Mouse (Mus musculus) kidney, postnatal 0 days (tissue): ENCODE data around the gene Mfsd8. TPM values are rescaled to one million over a fixed set of nuclear protein-coding genes. Genes with fewer than 3 reads are reported as not detected.

Experiments used
- ATAC-seq: fragments of 200-750 bp; cut with Nextera tagmentation; replicated peaks from 2 replicates; pipeline ENCODE4 v1.8.0; 2017; ENCODE audit warnings: low read depth, moderate number of reproducible peaks, moderate TSS enrichment, moderate library complexity; ENCODE audit not compliant: low FRiP score
- DNase-seq: peaks from one replicate; pipeline ENCODE4 v3.0.0-alpha.2; 2016; ENCODE audit warnings: low spot score
- H3K27ac ChIP-seq: fragments of 300-500 bp; sonication (generic); 2 replicates; pipeline ENCODE4 v1.5.1; 2014; ENCODE audit warnings: mild to moderate bottlenecking
- H3K27me3 ChIP-seq: fragments of 300-500 bp; sonication (generic); 2 replicates; pipeline ENCODE4 v1.6.1; 2014; ENCODE audit warnings: low read length, mixed read lengths; ENCODE audit not compliant: insufficient read depth
- H3K36me3 ChIP-seq: fragments of 300-500 bp; sonication (generic); 2 replicates; pipeline ENCODE4 v1.6.1; 2014; ENCODE audit warnings: low read length, mixed read lengths; ENCODE audit not compliant: insufficient read depth
- H3K4me1 ChIP-seq: fragments of 300-500 bp; sonication (generic); replicated peaks from 2 replicates; pipeline ENCODE4 v1.6.1; 2014; ENCODE audit warnings: antibody characterized with exemption, low read length, mixed read lengths; ENCODE audit not compliant: insufficient read depth
- H3K4me2 ChIP-seq: fragments of 300-500 bp; sonication (generic); 2 replicates; pipeline ENCODE4 v1.6.1; 2014; ENCODE audit warnings: mild to moderate bottlenecking, low read length, moderate library complexity, mixed read lengths
- H3K4me3 ChIP-seq: fragments of 300-500 bp; sonication (generic); replicated peaks from 2 replicates; pipeline ENCODE4 v1.5.1; 2014; ENCODE audit warnings: low read depth, low read length
- H3K9ac ChIP-seq: fragments of 300-500 bp; sonication (generic); 2 replicates; pipeline ENCODE4 v1.6.1; 2014; ENCODE audit warnings: low read depth, low read length
- H3K9me3 ChIP-seq: fragments of 300-500 bp; sonication (generic); replicated peaks from 2 replicates; pipeline ENCODE4 v1.6.1; 2016; ENCODE audit warnings: low read length, inconsistent platforms, mixed read lengths
- CTCF ChIP-seq: IDR thresholded peaks from 2 replicates; pipeline ENCODE4 v1.5.1; 2016; ENCODE audit warnings: antibody characterized with exemption, low read depth, mild to moderate bottlenecking, moderate library complexity
- WGBS: fragments of 180-500 bp; shearing (Covaris S2); extraction: QIAGEN DNeasy Blood & Tissue Kit; methylation state at CpG from one replicate; pipeline ENCODE4 v1.1.7; 2014; 5-methylcytosine and 5-hydroxymethylcytosine counted together
- polyA plus RNA-seq: library from polyadenylated mRNA; unstranded; fragments of >200 nt; fragmentation: Nextera tagmentation; extraction: Ambion mirVana; gene quantifications from 2 replicates; pipeline ENCODE4 v1.2.1, GENCODE M21; 2015

Mfsd8 gene
- polyA plus RNA-seq, 1 experiment from 2014 or later = 7.6 TPM

DNA sequence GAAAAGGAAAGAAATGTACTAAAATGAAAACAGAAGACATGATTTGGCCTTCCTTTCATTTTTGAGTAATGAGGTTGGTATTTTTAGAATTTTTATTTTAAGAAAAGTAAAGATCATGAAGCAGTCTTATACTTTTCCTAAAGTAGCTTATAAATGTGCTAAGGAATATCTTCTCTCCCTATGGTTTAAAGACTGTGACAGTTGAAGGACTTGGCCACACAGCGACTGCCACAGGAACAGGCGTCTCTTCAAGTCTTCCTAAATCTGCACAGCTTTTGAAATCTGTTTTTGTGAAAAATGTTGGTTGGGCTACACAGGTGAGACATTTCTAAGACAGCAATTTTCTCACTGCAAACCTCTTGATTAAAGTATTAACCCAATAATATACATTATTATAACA lies 33.4 kb downstream of the Mfsd8 start:
- Histone ChIP-seq H3K9me3 (no peaks in the 10 kb centered on the region), H3K9ac (no peak overlapping the region), H3K4me3 (no peak overlapping the region), H3K4me1 (no peaks in the 10 kb centered on the region), H3K27me3 (no peaks in the 10 kb centered on the region), H3K36me3 (peaks cover 22% of the 10 kb centered on the region; the same call in 1 of the 2 replicates), H3K27ac (no peak overlapping the region), H3K4me2 (no peak overlapping the region)
- TF ChIP-seq CTCF = no peak
- ATAC-seq (no peak), DNase-seq (no peak)
- 91% methylated on average over 2 of the region's 2 CpGs for WGBS

DNA sequence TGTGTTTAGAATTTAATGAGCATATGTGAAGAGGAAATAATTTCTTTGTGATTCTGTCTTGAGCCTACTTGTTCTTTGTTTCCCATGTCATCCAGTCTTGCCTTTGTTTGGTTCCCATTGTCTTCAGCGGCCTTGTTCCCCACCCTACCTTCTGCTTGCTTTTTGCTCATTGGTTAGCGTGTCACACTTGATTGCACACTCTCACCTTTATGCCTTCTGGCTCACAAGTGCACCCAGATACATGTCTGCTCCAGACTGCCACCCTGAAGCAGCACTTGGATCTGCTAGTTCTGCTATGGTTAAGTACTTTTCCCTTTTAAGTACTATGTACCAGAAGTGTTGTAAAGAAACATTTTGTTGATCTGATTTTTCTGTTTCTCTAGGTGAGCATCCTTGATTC lies 36.8 kb downstream of the Mfsd8 start:
- Histone ChIP-seq H3K4me2 (no peak overlapping the region), H3K4me3 (no peak overlapping the region), H3K9ac (no peak overlapping the region), H3K36me3 (peaks cover 30% of the 10 kb centered on the region), H3K4me1 (no peaks in the 10 kb centered on the region), H3K27ac (no peak overlapping the region), H3K9me3 (no peaks in the 10 kb centered on the region), H3K27me3 (no peaks in the 10 kb centered on the region)
- no peak for TF ChIP-seq CTCF
- ATAC-seq = no peak
- 84% methylated on average over 2 of the region's 2 CpGs for WGBS
- DNase-seq = no peak

DNA sequence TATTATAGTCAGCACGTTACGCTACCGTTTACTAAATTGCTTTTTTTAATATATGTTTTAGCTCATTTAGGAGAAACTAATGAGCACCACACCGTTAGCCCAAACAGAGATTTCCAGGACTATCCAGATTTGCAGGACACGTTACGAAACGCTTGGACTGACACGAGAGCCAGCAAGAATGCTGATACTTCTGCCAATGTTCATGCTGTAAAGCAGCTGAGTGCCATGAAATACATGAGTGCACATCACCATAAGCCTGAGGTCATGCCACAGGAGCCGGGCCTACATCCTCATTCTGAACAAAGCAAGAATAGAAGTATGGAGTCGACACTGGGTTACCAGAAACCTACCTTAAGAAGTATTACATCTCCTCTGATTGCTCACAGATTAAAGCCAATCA lies 38.0 kb downstream of the Mfsd8 start:
- no peak overlapping the region for H3K27ac ChIP-seq
- no peak overlapping the region for H3K4me2 ChIP-seq
- ATAC-seq (no peak), DNase-seq (no peak)
- H3K9ac ChIP-seq = no peak overlapping the region
- no peak overlapping the region for H3K4me3 ChIP-seq
- WGBS = 92% methylated on average over 10 of the region's 10 CpGs
- no peaks in the 10 kb centered on the region for H3K27me3 ChIP-seq
- H3K4me1 ChIP-seq = no peaks in the 10 kb centered on the region
- H3K9me3 ChIP-seq = no peaks in the 10 kb centered on the region
- no peak for TF ChIP-seq CTCF
- peaks cover 25% of the 10 kb centered on the region for H3K36me3 ChIP-seq

DNA sequence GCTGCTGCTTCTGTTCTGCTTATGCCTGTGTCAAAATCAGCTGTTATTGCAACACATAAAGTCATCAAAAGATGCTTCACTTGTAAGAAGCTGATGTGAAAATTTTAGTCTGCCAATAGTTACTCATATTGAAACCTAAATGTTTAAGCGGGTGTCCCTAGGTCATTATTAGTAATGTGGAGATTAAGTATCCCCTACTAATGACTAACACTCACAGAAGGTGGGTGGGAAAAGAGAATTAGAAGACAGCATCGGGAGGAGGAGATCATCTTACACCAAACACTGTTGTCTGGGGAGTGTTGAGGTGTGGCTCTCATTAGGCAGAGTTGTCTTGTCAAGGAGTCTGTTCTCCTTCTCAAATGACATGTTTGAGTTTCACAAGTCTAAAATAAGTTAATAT lies 39.8 kb downstream of the Mfsd8 start:
- Histone ChIP-seq H3K9me3 (no peaks in the 10 kb centered on the region), H3K4me3 (no peak overlapping the region), H3K27me3 (no peaks in the 10 kb centered on the region), H3K4me1 (no peaks in the 10 kb centered on the region), H3K36me3 (peaks cover 17% of the 10 kb centered on the region), H3K9ac (no peak overlapping the region), H3K27ac (no peak overlapping the region), H3K4me2 (no peak overlapping the region)
- no peak for TF ChIP-seq CTCF
- no peak for ATAC-seq
- DNase-seq = peak; percentile 15
- WGBS = 30% methylated on average over 2 of the region's 2 CpGs

DNA sequence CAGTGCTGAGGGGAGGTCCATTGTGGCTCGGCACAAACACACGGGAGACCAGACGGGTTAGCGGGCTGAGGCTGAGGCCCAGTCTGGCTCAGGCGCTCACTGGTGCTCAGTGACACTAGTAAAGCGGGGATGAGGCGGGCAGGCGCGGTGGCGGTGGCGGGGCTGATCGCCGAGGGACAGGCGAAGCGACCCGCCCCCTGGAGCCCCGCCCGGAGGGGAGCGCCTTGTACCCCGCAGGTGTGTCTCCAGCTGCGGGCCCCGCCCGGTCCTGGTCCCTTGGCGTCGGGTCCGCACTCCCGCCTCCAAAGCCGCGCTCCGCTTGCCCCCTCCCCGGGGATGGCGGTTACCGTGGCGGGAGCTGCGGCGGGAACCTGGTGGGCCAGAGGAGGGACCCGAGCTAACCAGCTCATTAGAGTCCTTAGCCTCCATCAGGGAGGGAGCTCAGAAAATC lies 46.3 kb downstream of the Mfsd8 start:
- Histone ChIP-seq H3K27me3 (no peaks in the 10 kb centered on the region), H3K4me2 (peak overlapping the region; percentile 97), H3K9ac (peak overlapping the region; percentile 82), H3K27ac (peak overlapping the region; percentile 73), H3K36me3 (peaks cover 10% of the 10 kb centered on the region), H3K9me3 (no peaks in the 10 kb centered on the region), H3K4me1 (no peaks in the 10 kb centered on the region), H3K4me3 (peak overlapping the region; percentile 98)
- DNase-seq (no peak), ATAC-seq (peak; percentile 77; the same call in 1 of the 2 replicates)
- no peak for TF ChIP-seq CTCF
- WGBS = 2% methylated on average over 33 of the region's 37 CpGs

DNA sequence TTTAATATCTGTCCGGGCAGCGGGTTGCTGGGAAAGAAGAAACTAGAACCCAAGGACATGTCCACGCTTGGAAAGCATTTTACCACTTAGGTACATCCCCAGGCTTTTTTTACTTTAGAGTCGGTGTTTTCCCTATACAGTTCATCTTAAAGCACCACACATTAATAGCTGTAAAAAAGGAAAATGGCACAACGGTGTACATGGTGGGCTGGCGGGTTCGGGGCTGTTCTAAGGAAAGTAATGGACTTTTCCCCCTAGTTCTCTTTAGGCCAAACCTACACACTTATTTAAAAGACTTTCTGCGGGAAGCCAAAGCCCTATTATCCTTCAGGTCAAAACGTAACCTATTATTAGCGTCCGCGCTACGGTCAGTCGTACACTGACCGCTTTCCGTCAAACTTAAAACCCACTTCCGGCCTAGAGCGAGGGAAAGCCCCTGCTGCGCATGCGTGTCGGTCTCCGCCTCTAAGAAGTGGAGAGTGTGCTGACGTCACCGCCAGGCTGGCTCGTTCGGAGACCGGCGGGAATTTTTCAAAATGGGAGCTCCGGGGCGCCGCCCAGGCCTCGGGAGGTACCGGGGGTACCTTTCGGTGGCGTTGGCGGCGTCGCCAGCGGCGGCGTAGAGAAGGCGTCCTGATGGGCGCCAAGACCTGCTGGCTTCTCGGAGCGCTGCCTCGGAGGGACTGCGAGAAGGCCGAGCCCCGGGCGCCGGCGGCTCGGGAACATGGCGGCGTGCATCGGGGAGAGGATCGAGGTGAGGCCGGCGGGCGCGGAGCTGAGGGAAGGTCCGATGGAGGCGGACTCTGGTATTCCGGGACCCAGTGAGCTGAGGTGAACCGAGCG lies 46.9 kb downstream of the Mfsd8 start, which contains the start of gene Plk4:
Gene Plk4, plus strand, starts transcription at position 490 of the 843 bp plus-strand sequence.
- Histone ChIP-seq H3K9me3 (no peaks in the 10 kb centered on the region), H3K36me3 (0 out of 2 replicates have a peak, but pooled peaks cover 3% of the 10 kb centered on the region), H3K27ac (peak within 1 kb of the TSS; percentile 73), H3K4me1 (no peaks in the 10 kb centered on the region), H3K4me2 (peak within 1 kb of the TSS; percentile 97), H3K4me3 (peak within 1 kb of the TSS; percentile 98), H3K9ac (peak within 1 kb of the TSS; percentile 82), H3K27me3 (no peaks in the 10 kb centered on the region)
- DNase-seq (peak; percentile 100), ATAC-seq (peak; percentile 98)
- no peak for TF ChIP-seq CTCF
- WGBS = 3% methylated on average over 66 of the region's 66 CpGs
